Mouse (Mus musculus) ES-E14 (cell line): ENCODE data around the gene Dolk.

Source experiments
- CHD2 ChIP-seq: IDR thresholded peaks from 2 replicates; pipeline ENCODE4 v1.6.1; 2014; ENCODE audit warnings: mild to moderate bottlenecking, low read depth, low read length, inconsistent platforms
- ZC3H11A ChIP-seq: IDR thresholded peaks from 2 replicates; pipeline ENCODE4 v1.6.1; 2012; ENCODE audit warnings: low read depth, mild to moderate bottlenecking, inconsistent platforms, low read length, borderline replicate concordance

DNA sequence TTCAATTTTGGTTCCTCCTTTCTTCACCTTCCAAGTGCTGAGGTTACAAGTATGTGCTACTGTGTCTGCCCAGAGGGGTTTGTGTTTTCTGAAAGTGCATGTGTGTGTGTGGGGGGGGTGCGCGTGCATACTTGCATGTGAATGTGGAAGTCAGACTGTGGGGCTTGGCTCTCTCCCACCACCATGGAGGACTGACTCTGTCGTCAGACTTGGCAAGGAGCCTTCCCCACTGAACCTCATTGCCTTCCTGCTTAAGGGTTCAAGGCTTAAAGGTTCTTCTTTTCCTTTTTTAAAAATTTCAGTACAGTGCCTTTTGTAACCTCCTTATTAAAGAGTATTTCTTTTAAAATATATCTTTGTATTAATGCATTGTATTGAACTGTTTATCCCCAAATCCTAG, 42.7 kb upstream of the Dolk start:
- TF ChIP-seq ZC3H11A (no peak), CHD2 (no peak)
